Mouse (Mus musculus): ENCODE results near the gene Odf4.
"Not testable (repeated sequence)": the region's sequence is repeated elsewhere in the genome, so short reads cannot be mapped to it uniquely, and the experiment has no call there.

DNA sequence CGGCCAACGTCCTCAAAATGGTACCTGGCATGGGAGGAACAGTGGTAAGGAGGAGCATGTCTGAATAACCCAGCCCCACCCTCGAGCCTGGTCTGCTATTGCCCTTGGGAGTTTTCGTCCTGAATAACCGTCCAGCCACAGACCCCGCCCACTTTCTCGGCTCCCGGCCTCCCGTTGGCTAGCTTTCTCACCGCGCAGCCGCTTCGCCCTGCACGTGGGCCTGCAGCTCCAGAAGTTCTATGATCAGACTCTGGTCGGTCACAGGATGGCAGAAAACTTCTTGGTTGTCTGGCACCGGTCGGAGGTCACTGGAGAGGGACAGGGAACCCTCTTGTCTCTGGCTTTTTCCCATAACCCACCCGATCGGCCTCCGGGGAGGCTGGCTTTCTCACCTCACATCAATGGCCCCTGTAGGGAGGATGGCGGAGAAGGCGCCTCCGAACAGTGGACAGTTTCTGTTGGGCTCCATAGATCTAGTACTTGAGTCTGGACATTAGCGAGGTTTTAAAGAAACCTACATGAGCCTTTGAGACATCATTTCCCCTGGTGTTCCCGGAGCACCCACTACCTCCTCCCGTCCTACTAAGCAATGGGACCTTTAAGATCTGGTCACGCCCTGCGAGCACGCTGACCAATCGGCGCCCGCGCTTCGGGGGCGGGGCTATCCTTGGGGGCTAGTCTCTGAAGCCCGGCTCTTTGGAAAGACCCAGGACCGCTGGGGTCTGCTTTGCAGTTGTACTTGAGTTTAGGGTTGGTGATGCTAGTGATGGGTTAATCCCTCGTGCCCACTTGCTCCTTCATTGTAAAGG is 46.6 kb upstream of the Odf4 start:
- TF ChIP-seq USF1 (IDR thresholded peaks at IDR 0.05; ENCODE audit: low read depth): peak; percentile 29
- not testable (repeated sequence) for TF ChIP-seq MYOD1 (IDR thresholded peaks at IDR 0.05; ENCODE audit: control insufficient read depth, insufficient read length, low read depth); CTCF (IDR thresholded peaks at IDR 0.05; ENCODE audit: control insufficient read depth, insufficient read depth, insufficient read length)
- TF ChIP-seq MAX (IDR thresholded peaks at IDR 0.05): peak; percentile 87

Measured in C2C12 (cell line).